Mouse (Mus musculus) heart, postnatal 14 days (tissue): ENCODE data around the gene Ccl9. TPM values are rescaled to one million over a fixed set of nuclear protein-coding genes. Genes with fewer than 3 reads are reported as not detected.
"Not testable (repeated sequence)": the region's sequence is repeated elsewhere in the genome, so short reads cannot be mapped to it uniquely, and the experiment has no call there.

Experiments
- DNase-seq, 2 experiments: peaks; one replicate each; pipeline ENCODE4 v3.0.0; 2021 to 2022
- intact Hi-C: fragments of 180-260 bp; cut with DNase I; formaldehyde crosslinking; loops from one replicate; pipeline ENCODE4 v1.15.1; 2025
- total RNA-seq, 2 experiments: library from RNA; stranded (reverse); gene quantifications; 2 replicates each; pipeline ENCODE4 v1.2.3; 2021

Gene Ccl9
- total RNA-seq, 2 experiments from 2014 or later = 7.9 to 8.9 TPM

- intact Hi-C loops = no loop called here
- no peak for DNase-seq
Observed at GRCm38 (mm10) chr11:83581626-83582610, 3.5 kb upstream of the Ccl9 start.

DNA sequence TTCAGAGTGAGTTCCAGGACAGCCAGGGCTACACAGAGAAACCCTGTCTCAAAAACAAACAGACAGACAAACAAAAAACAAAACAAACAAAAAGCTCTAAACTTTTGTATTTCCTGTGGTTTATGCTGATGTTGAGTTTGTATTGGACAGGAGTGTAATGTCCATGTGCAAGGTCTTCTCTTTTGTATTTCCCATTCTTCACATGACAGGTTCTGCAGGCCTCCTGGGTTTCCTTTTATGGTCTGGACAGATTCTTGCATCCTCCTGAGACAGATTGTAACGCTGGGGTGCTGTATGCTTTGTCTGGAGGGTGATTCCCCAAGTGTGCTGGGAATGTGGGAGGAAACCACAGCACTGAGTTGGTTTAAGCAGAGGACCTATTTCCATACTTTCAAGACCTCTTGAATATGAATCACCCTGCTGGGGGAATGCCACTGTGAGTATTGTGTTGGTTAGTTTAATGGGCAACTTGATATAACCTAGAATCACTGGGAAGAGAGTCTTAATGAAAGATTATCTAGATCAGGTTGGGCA, 2.3 kb upstream of the Ccl9 start:
- no peak for DNase-seq
- intact Hi-C loops = no loop called here

- intact Hi-C loops = no loop called here
- no peak for DNase-seq
Observed at GRCm38 (mm10) chr11:83578999-83579398, 563 bp upstream of the Ccl9 start.

DNA sequence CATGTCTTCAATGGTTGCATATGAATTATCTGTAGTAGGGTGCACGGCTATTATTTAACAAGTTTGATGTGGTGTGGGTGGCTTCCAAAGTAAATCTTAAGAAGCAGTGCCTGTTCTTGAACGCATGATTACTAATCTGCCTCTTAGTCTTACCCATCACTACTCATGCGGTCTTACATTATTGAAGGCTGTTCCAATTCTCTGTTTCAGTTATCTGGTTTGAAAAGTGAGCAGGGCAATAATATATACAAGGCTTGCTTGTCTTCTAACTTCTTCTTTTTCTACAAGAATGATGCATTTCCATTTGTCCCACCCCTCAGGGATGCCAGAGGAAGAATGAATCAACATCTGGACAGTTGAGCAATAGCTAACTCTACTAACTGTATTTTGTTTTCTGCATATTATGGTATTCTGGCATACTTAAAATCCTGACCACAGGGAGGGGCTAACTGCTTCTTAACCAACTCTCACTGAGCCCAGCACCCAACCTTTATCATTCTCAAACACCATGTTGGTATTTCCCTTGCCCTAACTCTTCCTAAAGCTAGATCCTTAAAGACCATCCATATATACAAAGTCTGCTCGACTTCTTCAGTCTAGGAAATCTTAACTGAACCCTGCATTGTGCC, 1.4 kb downstream of the Ccl9 start:
- intact Hi-C loops = no loop called here
- no peak for DNase-seq

GRCm38 (mm10) chr11:83572834-83573233, 5.6 kb downstream of the Ccl9 start:
- no peak for DNase-seq
- intact Hi-C loops = no loop called here

DNA sequence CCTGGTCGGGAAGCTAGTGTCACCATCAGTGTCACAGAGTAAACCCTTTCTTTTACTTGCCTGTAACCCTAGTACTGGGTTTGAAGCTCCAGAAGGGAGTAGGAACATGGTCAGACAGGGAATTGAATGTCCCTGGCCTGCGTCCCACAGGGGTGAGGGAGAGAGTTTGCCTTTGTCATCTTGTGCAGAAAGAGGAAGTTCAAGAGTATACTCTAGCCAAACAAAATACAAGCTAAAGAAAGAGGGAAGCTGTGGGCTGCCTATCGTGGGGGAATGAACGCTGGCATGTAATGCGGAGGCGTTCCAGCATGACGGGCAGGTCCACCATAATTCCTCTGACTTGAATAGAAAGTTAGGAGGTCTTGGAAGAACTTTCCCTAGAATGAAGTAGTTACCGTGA, 6.2 kb downstream of the Ccl9 start:
- peak; percentile 46 to 49 for DNase-seq
- intact Hi-C loops = no loop called here

- no peak for DNase-seq
- intact Hi-C loops = no loop called here
Observed at GRCm38 (mm10) chr11:83570189-83570588, 8.2 kb downstream of the Ccl9 start.

- intact Hi-C loops = no loop called here
- no peak for DNase-seq
Observed at GRCm38 (mm10) chr11:83569249-83569648, 9.2 kb downstream of the Ccl9 start.

DNA sequence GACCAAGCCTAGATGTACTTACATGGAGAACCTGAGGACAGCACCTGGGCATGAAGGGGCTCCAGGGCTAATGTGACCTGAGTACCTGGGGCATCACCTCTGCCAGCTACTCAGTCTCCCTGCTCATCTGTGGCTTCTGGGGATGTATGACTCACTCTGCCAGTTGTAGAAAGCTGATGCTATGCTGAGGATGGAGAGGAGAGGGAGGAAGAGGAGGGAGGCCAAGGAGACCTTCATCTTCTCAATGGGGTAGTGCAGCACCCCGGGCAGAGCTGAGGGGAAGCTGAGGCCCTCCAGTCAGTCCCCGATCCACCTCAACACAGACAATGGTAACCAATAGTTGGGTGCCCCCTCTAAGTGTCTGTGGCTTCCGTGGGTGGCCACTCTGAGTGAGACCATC, 9.7 kb downstream of the Ccl9 start:
- no peak for DNase-seq
- intact Hi-C loops = no loop called here

DNA sequence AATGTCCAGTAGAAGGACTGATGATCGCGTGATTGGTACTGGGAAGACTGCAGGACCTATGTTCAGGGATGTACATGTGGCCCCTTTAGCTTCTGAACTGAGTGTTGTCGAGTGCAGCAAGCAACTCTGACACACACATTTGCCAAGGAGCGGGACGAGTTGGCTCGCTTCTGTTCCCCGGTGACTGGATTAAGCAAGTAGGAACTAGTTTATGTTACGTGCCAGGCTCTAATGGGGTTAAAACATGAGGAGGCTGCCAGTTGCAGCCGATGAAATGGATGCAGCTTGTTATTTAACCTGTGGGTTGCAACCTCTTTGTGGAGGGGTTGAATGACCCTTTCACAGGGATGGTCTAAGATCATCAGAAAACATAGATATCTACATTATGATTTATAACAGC, 10.4 kb downstream of the Ccl9 start:
- intact Hi-C loops = no loop called here
- DNase-seq = no peak

DNA sequence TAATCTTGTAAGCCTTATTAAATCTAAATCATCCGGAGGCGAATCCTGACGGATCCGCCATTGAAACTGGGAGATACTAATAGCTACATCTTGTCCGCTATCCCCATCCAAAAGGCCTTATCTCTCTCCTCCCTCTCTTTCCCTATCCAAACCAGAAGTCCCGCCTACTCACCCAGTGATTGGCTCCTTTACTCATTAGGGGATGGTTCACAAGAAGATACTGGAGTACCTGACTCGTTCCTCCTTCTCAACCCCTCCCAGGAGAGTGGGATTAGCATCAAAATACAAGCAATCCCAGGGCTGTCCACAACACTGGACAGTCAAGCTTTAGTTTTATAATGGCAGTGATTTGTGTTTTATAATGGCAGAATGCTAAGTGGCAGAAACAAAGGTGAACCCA, 11.1 kb downstream of the Ccl9 start:
- intact Hi-C loops = no loop called here
- DNase-seq = no peak

- intact Hi-C loops = no loop called here
- no peak for DNase-seq
Observed at GRCm38 (mm10) chr11:83566617-83567016, 11.8 kb downstream of the Ccl9 start.

GRCm38 (mm10) chr11:83563754-83564153, 14.7 kb downstream of the Ccl9 start:
- intact Hi-C loops = no loop called here
- peak in 1 of 2 experiments; percentile 43 for DNase-seq

- intact Hi-C loops = no loop called here
- no peak for DNase-seq
Observed at GRCm38 (mm10) chr11:83562311-83562887, 16.0 kb downstream of the Ccl9 start.

DNA sequence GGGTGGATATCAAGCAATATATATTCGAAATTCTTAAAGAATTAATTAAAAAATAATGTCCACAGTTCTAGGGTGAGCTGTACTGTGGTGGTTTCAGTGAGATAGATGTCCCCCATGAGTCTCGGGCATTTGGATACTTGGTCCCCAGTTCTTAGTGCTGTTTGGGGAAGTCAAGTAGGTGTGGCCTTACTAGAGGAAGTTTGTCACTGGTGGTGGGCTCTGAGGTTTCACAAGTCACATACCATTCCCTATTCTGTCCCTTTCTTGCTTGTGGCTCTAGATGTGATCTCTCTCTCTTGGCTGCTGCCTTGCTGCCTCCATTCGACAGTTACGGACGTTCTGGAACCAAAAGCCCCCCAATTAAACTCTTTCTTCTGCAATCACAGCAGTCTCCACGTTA, 18.0 kb downstream of the Ccl9 start:
- no peak for DNase-seq
- intact Hi-C loops = no loop called here

- intact Hi-C loops = loop anchor here (2.0 kb wide), 1 partner anchor 76 kb away; no protein-coding TSS in a partner anchor
- no peak for DNase-seq
Observed at GRCm38 (mm10) chr11:83557074-83557473, 21.4 kb downstream of the Ccl9 start.

DNA sequence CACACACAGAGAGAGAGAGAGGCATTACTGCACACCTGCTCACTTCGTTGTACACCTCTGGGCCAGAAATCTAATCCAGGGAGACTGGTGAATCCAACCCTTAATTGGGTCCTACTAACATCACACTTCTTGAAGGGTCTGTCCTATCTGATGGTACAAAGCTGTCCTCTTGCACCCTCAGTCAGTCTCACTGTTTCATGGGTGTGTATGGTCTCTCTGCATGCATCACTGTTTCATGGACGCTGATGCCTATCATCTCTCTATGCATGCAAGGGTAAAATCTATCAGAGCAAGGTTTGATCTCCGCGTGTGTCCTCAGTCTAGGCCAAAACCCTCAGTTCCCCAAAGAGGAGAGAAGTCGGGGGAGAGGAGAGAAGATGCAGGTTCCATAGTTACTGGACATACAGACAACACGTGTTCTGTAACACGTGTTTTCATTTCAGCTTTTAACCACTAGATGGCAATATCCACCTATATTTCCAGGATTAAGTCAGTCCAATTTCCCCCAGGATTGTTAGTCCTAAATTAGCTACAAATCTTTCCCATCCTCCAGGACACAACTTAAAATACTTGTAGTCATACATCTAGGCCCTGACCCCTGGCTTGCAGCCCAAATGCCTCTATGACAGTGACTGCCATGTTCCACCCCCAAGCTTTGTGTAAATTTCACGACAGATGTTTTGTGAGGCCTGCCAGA, 22.2 kb downstream of the Ccl9 start:
- peak; percentile 46 to 55 for DNase-seq
- intact Hi-C loops = loop anchor here (1.0 to 2.0 kb wide), 2 partner anchors 77 to 183 kb away; no protein-coding TSS in a partner anchor

DNA sequence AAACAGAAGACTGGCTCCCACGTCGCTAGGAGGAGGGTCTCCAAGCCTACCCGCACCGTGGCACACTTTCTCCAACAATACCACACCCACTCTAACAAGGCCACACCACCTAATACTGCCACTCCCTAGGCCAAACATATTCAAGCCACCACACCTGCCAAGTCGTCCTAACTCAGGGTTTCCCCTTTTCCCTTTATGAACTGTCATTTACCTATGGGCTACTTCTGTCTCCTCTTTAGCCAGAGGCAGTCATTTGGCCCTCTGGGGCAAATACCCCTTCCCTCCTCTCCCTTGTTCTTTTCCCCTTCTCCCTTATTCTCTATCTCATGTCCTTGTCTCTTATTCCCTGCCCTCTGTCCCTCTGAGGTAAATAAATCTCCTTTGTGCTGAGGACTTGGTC, 26.8 kb downstream of the Ccl9 start:
- intact Hi-C loops = no loop called here
- no peak for DNase-seq

DNA sequence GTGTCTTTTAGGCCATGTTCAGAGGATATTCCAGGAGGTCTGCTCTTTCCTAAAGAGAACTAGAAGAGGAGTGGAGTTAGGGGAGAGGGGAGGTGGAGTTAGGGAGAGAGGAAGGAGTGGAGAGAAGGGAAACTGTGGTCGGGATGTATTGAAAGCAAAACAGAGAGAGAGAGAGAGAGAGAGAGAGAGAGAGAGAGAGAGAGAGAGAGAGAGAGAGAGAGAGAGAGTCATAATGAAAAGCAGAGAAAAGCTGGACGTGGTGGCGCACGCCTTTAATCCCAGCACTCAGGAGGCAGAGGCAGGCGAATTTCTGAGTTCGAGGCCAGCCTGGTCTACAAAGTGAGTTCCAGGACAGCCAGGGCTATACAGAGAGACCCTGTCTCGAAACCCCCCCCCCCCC, 27.4 kb downstream of the Ccl9 start:
- intact Hi-C loops, DNase-seq: not testable (repeated sequence)

- intact Hi-C loops = no loop called here
- no peak for DNase-seq
Observed at GRCm38 (mm10) chr11:83550186-83550632, 28.2 kb downstream of the Ccl9 start.
